Mouse (Mus musculus): ENCODE measurements at regions not wholly inside any gene's neighbourhood (a gene's known extent, or its start where the extent isn't known, plus 50 kb on each side); places are given as distances from the start of the nearest gene placed in this dataset.

GRCm38 (mm10) chr13:58495390-58496073 lies 92.4 kb upstream of the Hnrnpk start:
- DNase-seq (ENCODE audit: extremely low spot score, low spot score) = no peak
- Histone ChIP-seq H3K27ac (peak overlapping the region; percentile 62), H3K9me3 (peaks cover 3% of the 10 kb centered on the region; the same call in 1 of the 2 replicates), H3K4me3 (no peak overlapping the region), H3K4me1 (peaks cover 15% of the 10 kb centered on the region), H3K27me3 (ENCODE audit: poor library complexity, severe bottlenecking) (no peaks in the 10 kb centered on the region), H3K36me3 (replicated peaks) (no peaks in the 10 kb centered on the region)
- 87% methylated on average over 12 of the region's 12 CpGs for whole genome bisulfite sequencing

- H3K4me3 ChIP-seq = no peak overlapping the region
- no peaks in the 10 kb centered on the region for H3K36me3 ChIP-seq (replicated peaks)
- peaks cover 3% of the 10 kb centered on the region; the same call in 1 of the 2 replicates for H3K9me3 ChIP-seq
- peak overlapping the region; percentile 62 for H3K27ac ChIP-seq
- 60% methylated on average over 5 of the region's 5 CpGs for WGBS
- peaks cover 15% of the 10 kb centered on the region for H3K4me1 ChIP-seq
- DNase-seq (ENCODE audit: extremely low spot score, low spot score) = no peak
- no peaks in the 10 kb centered on the region for H3K27me3 ChIP-seq (ENCODE audit: poor library complexity, severe bottlenecking)
These were observed 91.6 kb upstream of the Hnrnpk start for GRCm38 (mm10) chr13:58494726-58495125.

DNA sequence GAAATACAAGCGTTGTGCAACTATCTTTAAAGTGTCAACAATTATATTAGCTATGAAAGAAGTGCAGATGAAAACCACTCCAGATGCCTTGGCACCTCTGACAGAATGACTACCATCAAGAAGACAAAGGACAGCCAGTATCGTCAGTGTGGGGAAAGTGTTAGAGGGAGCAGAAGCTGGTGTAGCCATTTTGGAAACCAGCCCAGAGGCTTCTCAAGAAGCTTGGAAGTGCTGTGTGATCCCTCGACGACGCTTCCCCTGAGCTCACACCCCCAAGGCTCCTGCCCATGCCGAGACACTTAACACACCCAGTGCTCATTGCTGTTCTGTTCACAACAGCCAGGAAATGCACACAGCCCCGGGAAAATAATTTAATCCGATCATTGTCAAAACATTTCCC lies 87.7 kb upstream of the Hnrnpk start:
- H3K27me3 ChIP-seq (ENCODE audit: poor library complexity, severe bottlenecking) = no peaks in the 10 kb centered on the region
- H3K4me1 ChIP-seq = peaks cover 13% of the 10 kb centered on the region
- no peaks in the 10 kb centered on the region for H3K36me3 ChIP-seq (replicated peaks)
- no peak overlapping the region for H3K27ac ChIP-seq
- 81% methylated on average over 8 of the region's 8 CpGs for WGBS
- H3K9me3 ChIP-seq = peaks cover 3% of the 10 kb centered on the region; the same call in 1 of the 2 replicates
- H3K4me3 ChIP-seq = no peak overlapping the region
- DNase-seq (ENCODE audit: extremely low spot score, low spot score) = no peak

- no peak overlapping the region for H3K27ac ChIP-seq
- H3K9me3 ChIP-seq = no peaks in the 10 kb centered on the region
- WGBS = 85% methylated on average over 10 of the region's 10 CpGs
- H3K4me1 ChIP-seq = 0 out of 2 replicates have a peak, but pooled peaks cover 7% of the 10 kb centered on the region
- no peak for DNase-seq (ENCODE audit: extremely low spot score, low spot score)
- no peak overlapping the region for H3K4me3 ChIP-seq
- no peaks in the 10 kb centered on the region for H3K27me3 ChIP-seq (ENCODE audit: poor library complexity, severe bottlenecking)
- H3K36me3 ChIP-seq (replicated peaks) = no peaks in the 10 kb centered on the region
These were observed 81.9 kb upstream of the Hnrnpk start for GRCm38 (mm10) chr13:58485011-58485410.

- WGBS = 68% methylated on average over 9 of the region's 9 CpGs
- Histone ChIP-seq H3K36me3 (replicated peaks) (no peaks in the 10 kb centered on the region), H3K27ac (no peak overlapping the region), H3K27me3 (ENCODE audit: poor library complexity, severe bottlenecking) (no peaks in the 10 kb centered on the region), H3K9me3 (no peaks in the 10 kb centered on the region), H3K4me1 (0 out of 2 replicates have a peak, but pooled peaks cover 8% of the 10 kb centered on the region), H3K4me3 (no peak overlapping the region)
- DNase-seq (ENCODE audit: extremely low spot score, low spot score) = no peak
These were observed 79.6 kb upstream of the Hnrnpk start for GRCm38 (mm10) chr13:58482701-58483100.

DNA sequence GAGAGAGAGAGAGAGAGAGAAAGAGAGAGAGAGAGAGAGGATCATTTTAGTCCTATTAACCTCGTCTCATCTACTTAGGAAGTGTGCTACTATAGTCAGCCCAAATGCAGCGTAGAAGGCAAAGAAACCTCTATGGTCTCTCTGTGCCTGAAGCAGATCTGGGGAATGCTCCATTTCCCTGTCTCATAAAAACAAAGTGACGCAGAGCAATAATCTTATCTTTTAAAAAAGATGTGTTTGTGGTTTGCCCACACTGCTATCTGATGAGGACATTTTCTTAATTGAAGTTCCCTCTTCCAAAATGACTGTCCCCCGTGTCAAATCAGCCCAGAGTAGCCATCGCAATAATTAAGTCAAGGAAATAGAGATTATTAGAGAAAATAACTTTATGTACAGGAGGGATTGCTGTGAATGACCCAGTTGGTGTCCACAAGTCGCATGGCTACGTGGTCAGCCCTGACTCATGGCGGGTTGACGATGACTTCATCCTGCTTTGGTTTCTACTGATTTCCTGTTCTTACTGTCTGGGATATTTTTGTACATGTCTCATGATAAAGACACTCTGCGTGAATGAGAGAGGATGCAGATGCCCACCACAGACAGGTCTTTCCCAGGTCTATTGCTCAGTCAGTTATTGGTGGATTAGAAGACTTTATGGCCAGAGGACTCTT lies 77.9 kb upstream of the Hnrnpk start:
- Histone ChIP-seq H3K4me1 (peaks cover 15% of the 10 kb centered on the region), H3K4me3 (no peak overlapping the region), H3K27ac (no peak overlapping the region), H3K27me3 (ENCODE audit: poor library complexity, severe bottlenecking) (no peaks in the 10 kb centered on the region), H3K9me3 (no peaks in the 10 kb centered on the region), H3K36me3 (replicated peaks) (no peaks in the 10 kb centered on the region)
- WGBS = 90% methylated on average over 10 of the region's 10 CpGs
- no peak for DNase-seq (ENCODE audit: extremely low spot score, low spot score)

GRCm38 (mm10) chr13:58480388-58480927 lies 77.3 kb upstream of the Hnrnpk start:
- H3K4me3 ChIP-seq = no peak overlapping the region
- 79% methylated on average over 8 of the region's 8 CpGs for WGBS
- no peak overlapping the region for H3K27ac ChIP-seq
- H3K27me3 ChIP-seq (ENCODE audit: poor library complexity, severe bottlenecking) = no peaks in the 10 kb centered on the region
- H3K36me3 ChIP-seq (replicated peaks) = no peaks in the 10 kb centered on the region
- H3K4me1 ChIP-seq = peaks cover 21% of the 10 kb centered on the region
- H3K9me3 ChIP-seq = no peaks in the 10 kb centered on the region
- no peak for DNase-seq (ENCODE audit: extremely low spot score, low spot score)

- Histone ChIP-seq H3K27ac (no peak overlapping the region), H3K36me3 (replicated peaks) (no peaks in the 10 kb centered on the region), H3K27me3 (ENCODE audit: poor library complexity, severe bottlenecking) (peaks cover 1% of the 10 kb centered on the region; the same call in 1 of the 2 replicates)
These were observed 75.3 kb upstream of the Hnrnpk start for GRCm38 (mm10) chr13:58478438-58478837.

GRCm38 (mm10) chr13:58477253-58477652 lies 74.1 kb upstream of the Hnrnpk start:
- no peak for DNase-seq (ENCODE audit: extremely low spot score, low spot score)
- Histone ChIP-seq H3K4me1 (peaks cover 24% of the 10 kb centered on the region), H3K27me3 (ENCODE audit: poor library complexity, severe bottlenecking) (peaks cover 13% of the 10 kb centered on the region), H3K27ac (no peak overlapping the region), H3K4me3 (no peak overlapping the region), H3K36me3 (replicated peaks) (no peaks in the 10 kb centered on the region), H3K9me3 (no peaks in the 10 kb centered on the region)
- 93% methylated on average over 6 of the region's 6 CpGs for WGBS

More at GRCm38 (mm10) chr13:58478438-58478837, 75.3 kb upstream of the Hnrnpk start:
- Histone ChIP-seq H3K4me1 (peaks cover 24% of the 10 kb centered on the region), H3K4me3 (no peak overlapping the region), H3K9me3 (no peaks in the 10 kb centered on the region)
- 90% methylated on average over 5 of the region's 5 CpGs for WGBS
- no peak for DNase-seq (ENCODE audit: extremely low spot score, low spot score)

DNA sequence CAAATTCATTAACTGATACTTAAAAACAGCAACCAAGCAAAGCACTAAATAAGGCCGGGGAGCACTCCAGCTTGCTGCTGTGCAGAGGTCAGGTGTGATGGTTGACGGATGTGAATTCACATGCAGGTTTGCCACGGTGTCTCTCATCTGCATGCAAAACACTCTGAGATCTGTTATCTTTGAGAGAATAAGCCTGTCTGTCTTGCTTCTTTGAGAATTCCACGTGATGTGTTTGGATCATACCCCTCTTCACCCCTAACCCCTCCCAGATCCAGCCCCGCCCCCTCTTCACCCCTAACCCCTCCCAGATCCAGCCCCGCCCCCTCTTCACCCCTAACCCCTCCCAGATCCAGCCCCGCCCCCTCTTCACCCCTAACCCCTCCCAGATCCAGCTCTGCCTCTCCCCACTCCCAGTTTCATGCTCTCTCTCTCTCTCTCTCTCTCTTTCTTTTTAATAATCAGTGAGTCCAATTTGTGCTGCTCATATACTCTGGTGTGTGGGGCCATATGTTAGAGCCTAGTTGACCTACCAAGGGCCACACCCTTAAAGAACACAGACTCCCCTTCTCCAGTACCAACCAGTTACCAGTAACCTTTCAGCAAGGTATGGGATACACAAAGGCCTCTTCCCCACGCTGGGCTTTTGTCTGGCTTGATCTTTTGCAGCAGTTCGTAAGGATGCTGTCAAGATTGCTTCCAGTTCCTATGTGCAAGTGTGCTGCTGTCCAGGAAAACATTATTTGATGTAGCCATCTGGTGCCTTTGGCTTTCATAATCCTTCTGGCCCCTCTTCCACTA lies 73.1 kb upstream of the Hnrnpk start:
- no peak for DNase-seq (ENCODE audit: extremely low spot score, low spot score)
- Histone ChIP-seq H3K36me3 (replicated peaks) (no peaks in the 10 kb centered on the region), H3K4me3 (no peak overlapping the region), H3K27ac (peak overlapping the region; percentile 54; the same call in 1 of the 2 replicates), H3K4me1 (peaks cover 33% of the 10 kb centered on the region), H3K9me3 (no peaks in the 10 kb centered on the region), H3K27me3 (ENCODE audit: poor library complexity, severe bottlenecking) (peaks cover 23% of the 10 kb centered on the region)
- WGBS = 40% methylated on average over 9 of the region's 9 CpGs

GRCm38 (mm10) chr13:58475495-58475894 lies 72.4 kb upstream of the Hnrnpk start:
- H3K4me3 ChIP-seq = no peak overlapping the region
- no peaks in the 10 kb centered on the region for H3K36me3 ChIP-seq (replicated peaks)
- no peak overlapping the region for H3K27ac ChIP-seq
- no peaks in the 10 kb centered on the region for H3K9me3 ChIP-seq
- no peak for DNase-seq (ENCODE audit: extremely low spot score, low spot score)
- peaks cover 37% of the 10 kb centered on the region for H3K4me1 ChIP-seq
- H3K27me3 ChIP-seq (ENCODE audit: poor library complexity, severe bottlenecking) = peaks cover 31% of the 10 kb centered on the region
- WGBS = 48% methylated on average over 6 of the region's 6 CpGs

DNA sequence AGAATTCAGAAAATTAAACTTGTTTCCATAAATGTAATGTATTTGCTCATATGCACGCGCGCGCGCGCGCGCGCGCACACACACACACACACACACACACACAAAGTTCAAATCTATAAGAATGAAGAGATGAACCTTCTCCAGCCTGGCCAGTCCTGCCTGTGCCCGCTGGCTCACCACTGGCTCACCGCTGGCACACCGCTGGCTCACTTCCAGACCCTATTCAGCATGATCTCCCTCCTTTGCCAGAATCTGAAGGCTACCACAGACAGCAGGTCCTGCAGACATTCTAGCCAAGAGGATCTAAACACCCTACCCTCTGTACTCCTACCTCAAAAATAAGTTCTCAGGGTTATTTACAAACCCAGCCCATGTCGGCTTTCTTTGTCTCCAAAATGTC lies 69.3 kb upstream of the Hnrnpk start:
- H3K36me3 ChIP-seq (replicated peaks) = no peaks in the 10 kb centered on the region
- peaks cover 4% of the 10 kb centered on the region; the same call in 1 of the 2 replicates for H3K9me3 ChIP-seq
- H3K27ac ChIP-seq = no peak overlapping the region
- 77% methylated on average over 14 of the region's 14 CpGs for WGBS
- DNase-seq (ENCODE audit: extremely low spot score, low spot score) = no peak
- H3K4me3 ChIP-seq = no peak overlapping the region
- H3K27me3 ChIP-seq (ENCODE audit: poor library complexity, severe bottlenecking) = peaks cover 40% of the 10 kb centered on the region
- peaks cover 41% of the 10 kb centered on the region for H3K4me1 ChIP-seq
